Mouse (Mus musculus) MEL (cell line): ENCODE measurements around the gene Gm20388.

Experiments
- BHLHE40 ChIP-seq: IDR thresholded peaks from 2 replicates; pipeline ENCODE4 v1.6.1; 2012; ENCODE audit warnings: low read depth, mild to moderate bottlenecking, inconsistent platforms, low read length, improper control_type of control experiment, borderline replicate concordance
- CHD2 ChIP-seq: IDR thresholded peaks from 2 replicates; pipeline ENCODE4 v1.6.1; 2011; ENCODE audit warnings: low read length, improper control_type of control experiment
- CTCF ChIP-seq, 3 experiments: IDR thresholded peaks in 2 of 3; conservative IDR thresholded peaks in 1 of 3; 2 replicates each; pipeline ENCODE4 v1.5.1; 2011 to 2012; ENCODE audit warnings: low read length in 3 of 3, low read depth in 2 of 3, mild to moderate bottlenecking in 2 of 3, improper control_type of control experiment in 1 of 3, inconsistent platforms in 1 of 3, mixed read lengths in 1 of 3, moderate library complexity in 1 of 3; ENCODE audit not compliant: control insufficient read depth in 1 of 3, insufficient read depth in 1 of 3, poor library complexity in 1 of 3, severe bottlenecking in 1 of 3
- MAFK ChIP-seq: IDR thresholded peaks from 2 replicates; pipeline ENCODE4 v1.6.1; 2011; ENCODE audit warnings: low read depth, mild to moderate bottlenecking, low read length, improper control_type of control experiment, borderline replicate concordance
- MEF2A ChIP-seq: IDR thresholded peaks from 2 replicates; pipeline ENCODE4 v1.6.1; 2014; ENCODE audit warnings: low read depth, mild to moderate bottlenecking, inconsistent platforms, low read length, improper control_type of control experiment; ENCODE audit not compliant: poor library complexity, insufficient replicate concordance, severe bottlenecking; ENCODE audit errors: extremely low read depth
- POLR2A ChIP-seq, 2 experiments: IDR thresholded peaks; 2 replicates each; pipeline ENCODE4 v1.6.1; 2011 to 2012; ENCODE audit warnings: low read length in 2 of 2, mild to moderate bottlenecking in 2 of 2, control low read depth in 1 of 2, improper control_type of control experiment in 1 of 2, low read depth in 1 of 2, moderate library complexity in 1 of 2; ENCODE audit not compliant: control insufficient read depth in 1 of 2, insufficient read depth in 1 of 2, poor library complexity in 1 of 2
- RCOR1 ChIP-seq: IDR thresholded peaks from 2 replicates; pipeline ENCODE4 v1.6.1; 2012; ENCODE audit warnings: low read depth, mild to moderate bottlenecking, inconsistent platforms, low read length, improper control_type of control experiment
- TBP ChIP-seq: IDR thresholded peaks from 2 replicates; pipeline ENCODE4 v1.8.0; 2011; ENCODE audit warnings: low read depth, low read length, improper control_type of control experiment
- USF1 ChIP-seq: IDR thresholded peaks from 2 replicates; pipeline ENCODE4 v1.6.1; 2014; ENCODE audit warnings: low read depth, mild to moderate bottlenecking, inconsistent platforms, low read length, improper control_type of control experiment, moderate library complexity
- USF2 ChIP-seq, 2 experiments: IDR thresholded peaks; 2 replicates each; pipeline ENCODE4 v1.6.1; 2011 to 2012; ENCODE audit warnings: improper control_type of control experiment in 2 of 2, low read length in 2 of 2, borderline replicate concordance in 1 of 2, inconsistent platforms in 1 of 2, low read depth in 1 of 2, mild to moderate bottlenecking in 1 of 2; ENCODE audit not compliant: insufficient read depth in 1 of 2
- ZC3H11A ChIP-seq: IDR thresholded peaks from 2 replicates; pipeline ENCODE4 v1.6.1; 2012; ENCODE audit warnings: low read depth, mild to moderate bottlenecking, inconsistent platforms, low read length, improper control_type of control experiment

DNA sequence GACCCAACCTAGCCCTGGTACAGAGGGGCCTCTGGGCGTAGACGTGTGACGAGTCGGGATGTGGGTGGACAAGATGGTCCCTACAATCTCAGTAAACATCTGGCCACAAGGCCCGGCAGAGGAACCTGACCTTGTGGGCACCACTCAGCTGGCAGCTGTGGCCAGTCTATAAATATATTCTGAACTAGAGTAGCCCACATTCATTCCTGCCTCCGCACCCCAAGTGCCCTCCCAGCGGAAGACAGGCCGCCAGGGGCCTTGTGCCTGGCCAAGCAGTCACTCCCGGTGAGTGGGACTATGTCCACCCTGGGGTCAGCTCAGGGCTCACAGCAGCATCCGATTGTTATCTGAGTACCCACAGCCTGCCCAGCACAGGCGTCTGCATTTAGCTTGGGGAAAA, 2327.6 kb downstream of the Gm20388 start:
- TF ChIP-seq POLR2A (IDR thresholded peaks at IDR 0.05; ENCODE audit: control insufficient read depth in 1 of 2, insufficient read depth in 1 of 2, low read depth in 1 of 2, low read length in 2 of 2, poor library complexity in 1 of 2) (no peak), CTCF (IDR thresholded peaks at IDR 0.05 in 2 of 3, conservative IDR thresholded peaks at IDR 0.05 in 1 of 3; ENCODE audit: control insufficient read depth in 1 of 3, insufficient read depth in 1 of 3, low read depth in 2 of 3, low read length in 3 of 3, poor library complexity in 1 of 3, severe bottlenecking in 1 of 3) (no peak), USF1 (no peak), CHD2 (no peak), MEF2A (no peak), TBP (no peak), ZC3H11A (no peak), RCOR1 (no peak), USF2 (IDR thresholded peaks at IDR 0.05; ENCODE audit: borderline replicate concordance in 1 of 2, insufficient read depth in 1 of 2, low read depth in 1 of 2, low read length in 2 of 2) (no peak), BHLHE40 (no peak), MAFK (no peak)
